Mouse (Mus musculus): ENCODE measurements around the gene Mcam. TPM values are rescaled to one million over a fixed set of nuclear protein-coding genes. Genes with fewer than 3 reads are reported as not detected.

The Mcam gene
- total and polyA plus RNA-seq, 3 experiments = 0.15 to 0.88 TPM; not detected in 1

- Histone ChIP-seq H3K9ac (ENCODE audit: control insufficient read depth, low read depth, low read length, poor library complexity, severe bottlenecking) (no peak overlapping the region), H3K36me3 (ENCODE audit: control insufficient read depth in 1 of 2, insufficient read depth in 2 of 2, low read length in 2 of 2) (peaks cover 0 to 7% of the 10 kb centered on the region in 2 experiments; a peak in 2 of 4 replicates), H3K4me1 (ENCODE audit: control insufficient read depth in 1 of 2, insufficient read depth in 2 of 2, low read length in 2 of 2) (peaks cover 0 to 25% of the 10 kb centered on the region in 2 experiments; a peak in 3 of 4 replicates), H3K9me3 (replicated peaks; ENCODE audit: insufficient read depth, low read length) (no peaks in the 10 kb centered on the region), H3K79me2 (ENCODE audit: control insufficient read depth, insufficient read depth, low read length, poor library complexity) (no peaks in the 10 kb centered on the region; the same call in 1 of the 2 replicates), H3K27ac (ENCODE audit: control insufficient read depth, low read depth, low read length) (no peak overlapping the region), H3K4me3 (ENCODE audit: control insufficient read depth in 1 of 2, insufficient read depth in 1 of 2, low read depth in 2 of 2, low read length in 2 of 2) (no peak overlapping the region), H3K27me3 (ENCODE audit: control insufficient read depth in 1 of 2, insufficient read depth in 2 of 2, low read length in 2 of 2) (no peaks in the 10 kb centered on the region)
- DNase-seq (ENCODE audit: low read depth, low spot score) = no peak
- TF ChIP-seq RCOR1 (IDR thresholded peaks at IDR 0.05; ENCODE audit: low read depth, low read length) = no peak
- TF ChIP-seq POLR2AphosphoS2 (IDR thresholded peaks at IDR 0.05; ENCODE audit: low read length) = no peak
- TF ChIP-seq MYC (IDR thresholded peaks at IDR 0.05; ENCODE audit: low read depth, low read length) = no peak
- TF ChIP-seq KAT2A (conservative IDR thresholded peaks at IDR 0.05; ENCODE audit: low read depth, low read length) = no peak
These were observed 47.3 kb upstream of the Mcam start for GRCm38 (mm10) chr9:44086960-44087359.

- Histone ChIP-seq H3K9ac (ENCODE audit: control insufficient read depth, low read depth, low read length, poor library complexity, severe bottlenecking) (no peak overlapping the region), H3K79me2 (ENCODE audit: control insufficient read depth, insufficient read depth, low read length, poor library complexity) (no peaks in the 10 kb centered on the region; the same call in 1 of the 2 replicates), H3K27ac (ENCODE audit: control insufficient read depth, low read depth, low read length) (no peak overlapping the region), H3K4me1 (ENCODE audit: control insufficient read depth in 1 of 2, insufficient read depth in 2 of 2, low read length in 2 of 2) (peaks cover 0 to 25% of the 10 kb centered on the region in 2 experiments; a peak in 3 of 4 replicates), H3K4me3 (ENCODE audit: control insufficient read depth in 1 of 2, insufficient read depth in 1 of 2, low read depth in 2 of 2, low read length in 2 of 2) (no peak overlapping the region), H3K36me3 (ENCODE audit: control insufficient read depth in 1 of 2, insufficient read depth in 2 of 2, low read length in 2 of 2) (peaks cover 0 to 7% of the 10 kb centered on the region in 2 experiments; a peak in 2 of 4 replicates), H3K27me3 (ENCODE audit: control insufficient read depth in 1 of 2, insufficient read depth in 2 of 2, low read length in 2 of 2) (no peaks in the 10 kb centered on the region), H3K9me3 (replicated peaks; ENCODE audit: insufficient read depth, low read length) (no peaks in the 10 kb centered on the region)
- no peak for DNase-seq (ENCODE audit: low read depth, low spot score)
- TF ChIP-seq USF2 (IDR thresholded peaks at IDR 0.05; ENCODE audit: borderline replicate concordance in 1 of 2, insufficient read depth in 1 of 2, low read depth in 1 of 2, low read length in 2 of 2) (no peak), CHD2 (IDR thresholded peaks at IDR 0.05; ENCODE audit: low read length) (no peak), BHLHE40 (IDR thresholded peaks at IDR 0.05; ENCODE audit: borderline replicate concordance, low read depth, low read length) (no peak), POLR2AphosphoS5 (IDR thresholded peaks at IDR 0.05; ENCODE audit: borderline replicate concordance, low read depth, low read length) (no peak), MAZ (IDR thresholded peaks at IDR 0.05; ENCODE audit: low read depth, low read length) (no peak), ELF1 (IDR thresholded peaks at IDR 0.05; ENCODE audit: low read depth, low read length) (no peak), EP300 (IDR thresholded peaks at IDR 0.05; ENCODE audit: low read depth in 1 of 2, low read length in 2 of 2) (no peak), CTCF (IDR thresholded peaks at IDR 0.05 in 2 of 3, conservative IDR thresholded peaks at IDR 0.05 in 1 of 3; ENCODE audit: control insufficient read depth in 1 of 3, insufficient read depth in 1 of 3, low read depth in 2 of 3, low read length in 3 of 3, poor library complexity in 1 of 3, severe bottlenecking in 1 of 3) (no peak), RAD21 (IDR thresholded peaks at IDR 0.05; ENCODE audit: low read depth, low read length) (no peak), USF1 (IDR thresholded peaks at IDR 0.05; ENCODE audit: low read depth, low read length) (no peak), MYC (IDR thresholded peaks at IDR 0.05; ENCODE audit: low read depth, low read length) (no peak)
These were observed 46.4 kb upstream of the Mcam start for GRCm38 (mm10) chr9:44087761-44088455.
